Mouse (Mus musculus) cerebral cortex, adult 2 months (tissue): ENCODE data around the gene Mdm2.

Source experiments
- WGBS: fragments of 180-500 bp; shearing (Covaris S2); methylation state at CpG from one replicate; pipeline ENCODE4 v1.1.7; 2018; 5-methylcytosine and 5-hydroxymethylcytosine counted together

The Mdm2 gene

GRCm38 (mm10) chr10:117710604-117711141 lies at the start of gene Mdm2:
Gene Mdm2, minus strand, starts transcription at chr10:117710758.
- 1% methylated on average over 52 of the region's 52 CpGs for WGBS

- 94% methylated on average over 10 of the region's 10 CpGs for WGBS
These were observed 49.5 kb upstream of the Mdm2 start for GRCm38 (mm10) chr10:117759844-117760630.

GRCm38 (mm10) chr10:117758749-117759727 lies 48.5 kb upstream of the Mdm2 start:
- 89% methylated on average over 18 of the region's 18 CpGs for WGBS

GRCm38 (mm10) chr10:117758344-117758743 lies 47.8 kb upstream of the Mdm2 start:
- WGBS: 92% methylated on average over 3 of the region's 3 CpGs

- WGBS: 95% methylated on average over 7 of the region's 7 CpGs
These were observed 47.3 kb upstream of the Mdm2 start for GRCm38 (mm10) chr10:117757796-117758342.

GRCm38 (mm10) chr10:117757259-117757658 lies 46.7 kb upstream of the Mdm2 start:
- WGBS: 96% methylated on average over 1 of the region's 1 CpGs

- WGBS: 98% methylated on average over 5 of the region's 5 CpGs
These were observed 46.2 kb upstream of the Mdm2 start for GRCm38 (mm10) chr10:117756784-117757183.

- 85% methylated on average over 11 of the region's 11 CpGs for WGBS
These were observed 45.4 kb upstream of the Mdm2 start for GRCm38 (mm10) chr10:117755799-117756467.

- 72% methylated on average over 13 of the region's 13 CpGs for whole genome bisulfite sequencing
These were observed 44.7 kb upstream of the Mdm2 start for GRCm38 (mm10) chr10:117755086-117755798.

- 96% methylated on average over 7 of the region's 7 CpGs for WGBS
These were observed 44.0 kb upstream of the Mdm2 start for GRCm38 (mm10) chr10:117754609-117754940.

- 96% methylated on average over 8 of the region's 8 CpGs for WGBS
These were observed 43.4 kb upstream of the Mdm2 start for GRCm38 (mm10) chr10:117753711-117754608.

GRCm38 (mm10) chr10:117752851-117753647 lies 42.5 kb upstream of the Mdm2 start:
- WGBS: 96% methylated on average over 5 of the region's 5 CpGs

- WGBS: 97% methylated on average over 7 of the region's 7 CpGs
These were observed 41.8 kb upstream of the Mdm2 start for GRCm38 (mm10) chr10:117752304-117752821.

GRCm38 (mm10) chr10:117751744-117752143 lies 41.2 kb upstream of the Mdm2 start:
- 98% methylated on average over 6 of the region's 6 CpGs for WGBS

- WGBS: 97% methylated on average over 14 of the region's 14 CpGs
These were observed 40.7 kb upstream of the Mdm2 start for GRCm38 (mm10) chr10:117751282-117751610.

GRCm38 (mm10) chr10:117750529-117751281 lies 40.1 kb upstream of the Mdm2 start:
- WGBS: 97% methylated on average over 5 of the region's 5 CpGs

- 94% methylated on average over 14 of the region's 14 CpGs for WGBS
These were observed 39.3 kb upstream of the Mdm2 start for GRCm38 (mm10) chr10:117749787-117750343.
